Mouse (Mus musculus): Measurements from ENCODE around the gene Cmc2. TPM values are rescaled to one million over a fixed set of nuclear protein-coding genes. Genes with fewer than 3 reads are reported as not detected.

Gene Cmc2
- 10 to 100 TPM in 1 of 2 experiments, 1 to 10 TPM in 1; 9.2 to 12.2 TPM for total RNA-seq (2023)

GRCm38 (mm10) chr8:116921337-116922059 lies at the start of gene Cmc2, which contains the start of gene Cenpn:
Cmc2 (minus strand) TSS chr8:116921455.
Cenpn (plus strand) TSS chr8:116921730.

GRCm38 (mm10) chr8:116943161-116943554 lies 21.9 kb upstream of the Cmc2 start, which contains the start of gene Atmin:
Atmin (plus strand) TSS chr8:116943393.

Other genes with a start within 250 kb of the Cmc2 start
- gene Cdyl2, start 188.5 kb downstream of the Cmc2 start, total RNA-seq (2023): 1 to 10 TPM; 6.2 to 8.4 TPM
- 10 to 100 TPM; 15.8 to 15.9 TPM for gene Cenpn, start 275 bp upstream of the Cmc2 start, total RNA-seq (2023)
- 10 to 100 TPM in 1 of 2 experiments, 1 to 10 TPM in 1; 7.8 to 11.0 TPM for gene Atmin, start 21.9 kb upstream of the Cmc2 start, total RNA-seq (2023)
- gene 1700030J22Rik, start 57.5 kb upstream of the Cmc2 start, total RNA-seq (2023): under 1 TPM; 0.16 to 0.42 TPM
- gene Gcsh, start 72.1 kb upstream of the Cmc2 start, total RNA-seq (2023): 1 to 10 TPM; 5.4 to 6.1 TPM
- under 1 TPM; 0.07 to 0.13 TPM for gene Pkd1l2, start 161.0 kb upstream of the Cmc2 start, total RNA-seq (2023)
- not detected for gene Bco1, start 174.4 kb upstream of the Cmc2 start, total RNA-seq (2023)
- 1 to 10 TPM; 5.2 to 5.4 TPM for gene Gan, start 236.7 kb upstream of the Cmc2 start, total RNA-seq (2023)